Mouse (Mus musculus) cerebellum, adult 11 months (tissue): Measurements from ENCODE around the gene Eif2ak1.

Source experiments
- DNase-seq: peaks from one replicate; pipeline ENCODE4 v3.0.0; 2022

Gene Eif2ak1

DNA sequence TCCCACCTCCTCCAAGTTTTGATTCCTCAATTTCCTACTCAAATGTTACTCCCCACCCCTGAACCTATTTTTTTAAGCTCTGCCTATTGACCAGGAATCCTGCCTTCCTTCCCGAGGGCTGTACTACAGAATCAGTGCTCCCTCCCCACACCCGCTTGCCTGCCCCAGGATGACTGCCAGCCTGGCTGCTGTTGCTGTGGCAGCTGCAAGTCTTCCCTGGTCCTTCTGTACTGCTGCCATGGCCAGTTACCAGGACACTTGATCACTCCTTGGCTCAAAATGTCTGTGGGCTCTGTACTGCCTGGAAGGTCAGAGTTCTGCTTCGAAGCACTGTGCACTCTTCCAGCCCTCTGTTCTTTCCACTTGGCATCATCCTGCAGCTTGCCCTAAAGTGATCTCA, 84.5 kb downstream of the Eif2ak1 start:
- DNase-seq, result no peak

DNA sequence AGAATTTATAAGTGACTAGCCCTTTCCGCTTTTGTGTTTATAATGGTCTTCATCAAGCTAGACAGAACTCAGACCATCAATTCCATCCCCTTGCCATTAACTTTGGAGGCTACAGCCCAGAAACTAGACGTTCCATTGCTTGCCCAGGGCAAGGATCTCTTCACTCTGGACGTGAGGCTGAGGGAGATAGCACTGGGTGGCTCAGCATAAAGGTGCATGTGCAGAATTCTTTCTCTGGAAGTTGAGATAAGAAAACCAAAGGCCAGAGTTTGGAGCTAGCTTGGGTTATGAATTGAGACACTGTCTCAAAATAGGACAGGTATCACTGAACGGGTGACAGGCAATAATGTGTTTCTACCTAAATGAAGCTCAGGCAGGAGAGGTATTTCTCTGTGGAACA, 86.2 kb downstream of the Eif2ak1 start:
- no peak for DNase-seq

DNA sequence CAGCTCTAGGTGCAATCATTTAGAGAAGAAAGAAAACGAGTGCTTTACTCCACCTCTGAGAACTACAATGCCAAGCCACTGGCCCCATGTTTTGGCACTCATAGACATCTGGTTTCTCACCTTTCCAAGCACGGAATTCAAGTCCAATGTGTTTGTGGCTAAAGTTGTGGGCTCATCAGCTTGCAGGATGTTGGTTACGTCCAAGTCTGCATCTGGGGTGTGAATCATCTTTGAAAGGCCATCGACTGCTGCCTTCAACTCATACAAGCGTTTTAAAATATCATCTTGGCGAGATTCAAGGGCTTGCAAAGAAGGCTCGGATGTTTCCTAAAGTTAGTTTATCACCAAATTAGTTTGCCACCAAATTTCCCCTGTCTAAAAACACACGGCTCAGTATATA, 88.8 kb downstream of the Eif2ak1 start:
- no peak for DNase-seq

DNA sequence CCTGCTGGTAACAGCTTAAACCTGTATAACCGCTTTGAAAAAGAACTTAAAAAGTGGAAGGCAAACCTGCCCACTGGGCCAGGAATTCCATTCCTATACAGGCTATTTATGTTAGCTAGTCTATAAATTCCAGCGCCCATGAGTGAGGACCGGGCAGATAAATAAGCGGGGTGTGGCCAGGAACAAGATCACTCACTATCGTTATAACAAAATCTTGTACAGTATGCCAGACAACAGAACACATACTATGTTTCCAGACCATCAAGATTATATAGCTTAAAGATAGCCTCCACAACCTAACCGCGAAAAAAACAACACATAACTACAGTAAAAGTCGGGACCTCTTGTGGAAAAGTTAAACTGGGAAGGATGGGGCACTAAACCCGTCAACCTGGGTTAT, 91.3 kb downstream of the Eif2ak1 start:
- DNase-seq, result no peak

DNA sequence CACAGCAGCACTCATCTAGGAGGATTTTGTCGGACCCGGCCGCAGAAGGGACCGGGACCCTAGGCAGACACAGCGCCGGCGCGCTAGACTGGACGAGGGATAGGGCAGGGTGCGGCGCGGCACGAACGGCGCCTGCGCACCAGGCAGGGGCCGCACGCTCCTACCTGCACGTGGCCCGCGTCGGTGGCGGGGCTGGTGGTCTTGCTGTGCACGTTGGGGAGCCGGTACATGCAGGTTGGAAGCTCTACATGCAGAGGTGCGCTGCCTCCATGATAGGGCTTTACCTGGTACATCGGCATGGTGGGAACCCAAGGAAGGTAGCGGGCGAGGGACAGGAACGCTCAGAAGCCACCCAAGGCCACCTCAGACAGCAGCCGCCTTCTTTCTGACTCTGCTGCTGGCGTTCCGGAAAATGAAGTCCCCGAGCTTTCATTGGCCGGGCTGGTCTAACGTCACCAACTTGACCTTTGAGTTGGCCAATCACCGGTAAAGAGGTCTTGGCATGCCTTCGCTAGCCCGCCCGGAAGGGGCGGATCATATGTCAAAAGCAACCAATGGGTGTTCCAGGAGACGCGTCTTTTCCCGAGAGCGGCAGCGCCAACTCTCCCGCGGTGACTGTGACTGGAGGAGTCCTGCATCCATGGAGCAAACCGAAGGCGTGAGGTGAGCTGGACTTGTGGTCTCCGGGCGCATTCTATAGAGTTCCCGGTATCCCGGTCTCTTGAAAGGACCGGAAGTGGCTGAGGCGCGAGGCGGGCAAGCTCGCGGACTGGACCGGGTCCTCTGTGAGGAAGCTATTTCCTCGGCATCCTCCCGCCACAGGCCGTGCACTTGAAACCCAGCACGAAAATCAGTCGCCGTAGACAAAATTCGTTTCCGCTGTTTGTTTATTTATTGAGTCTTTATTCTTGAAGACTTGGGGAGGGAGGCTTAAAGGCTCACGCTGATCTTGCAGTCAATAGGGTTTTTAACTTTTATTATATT, 92.1 kb downstream of the Eif2ak1 start, which contains the start of the genes Aimp2 and Pms2:
TSS of gene Aimp2 (minus strand) at position 431 of the 984 bp plus-strand sequence.
TSS of gene Pms2 (plus strand) at position 548 of the 984 bp plus-strand sequence.
- peak; percentile 94 for DNase-seq

DNA sequence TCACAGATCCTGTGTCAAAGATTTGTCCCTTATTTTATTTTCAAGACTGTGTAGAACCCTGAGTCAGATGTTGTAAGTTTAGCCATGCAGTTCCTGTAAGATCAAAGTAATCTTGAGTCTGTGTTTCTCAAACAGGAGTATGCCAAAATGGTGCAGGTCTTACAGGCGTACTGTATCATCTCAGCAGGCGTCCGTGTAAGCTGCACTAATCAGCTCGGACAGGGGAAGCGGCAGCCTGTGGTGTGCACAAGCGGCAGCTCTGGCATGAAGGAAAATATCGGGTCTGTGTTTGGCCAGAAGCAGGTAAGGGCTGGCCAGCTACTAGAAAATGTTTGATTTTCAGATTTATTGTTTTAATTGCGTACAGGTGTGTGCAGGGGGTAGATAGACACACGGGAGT, 98.6 kb downstream of the Eif2ak1 start:
- DNase-seq, result no peak

DNA sequence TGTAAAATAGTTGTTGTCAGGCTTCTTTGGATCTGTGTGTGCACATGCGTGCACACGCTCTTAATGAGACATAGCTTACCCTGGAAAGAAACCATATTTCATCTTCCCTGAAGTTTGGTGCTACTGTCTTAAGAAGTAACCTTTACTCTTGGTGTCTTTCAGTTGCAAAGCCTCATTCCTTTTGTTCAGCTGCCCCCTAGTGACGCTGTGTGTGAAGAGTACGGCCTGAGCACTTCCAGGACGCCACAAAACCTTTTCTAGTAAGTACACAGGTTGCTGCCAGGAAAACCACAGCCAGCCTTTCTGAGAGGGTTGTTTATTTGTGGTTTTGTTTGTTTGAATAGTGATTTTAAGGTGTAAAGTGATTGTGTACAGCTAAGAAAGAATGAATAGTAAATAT, 99.8 kb downstream of the Eif2ak1 start:
- DNase-seq, result no peak

DNA sequence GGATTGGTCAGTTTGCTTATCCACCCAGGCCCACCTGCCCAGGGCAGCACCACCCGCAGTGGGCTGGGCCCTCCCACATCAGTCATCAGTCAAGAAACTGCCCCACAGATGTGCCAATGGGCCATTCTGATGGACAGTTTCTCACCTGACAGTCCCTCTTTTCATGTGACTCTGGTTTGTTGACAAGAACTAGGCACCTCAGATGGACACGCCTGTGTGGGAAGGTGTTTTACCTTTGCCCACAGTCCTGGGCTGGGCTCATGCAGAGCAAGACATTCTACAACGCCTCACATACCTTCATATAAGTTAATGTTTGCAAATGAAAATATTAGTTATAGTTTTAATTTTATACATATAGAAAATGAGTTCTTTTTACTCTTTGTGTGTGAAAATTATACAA, 100.5 kb downstream of the Eif2ak1 start:
- DNase-seq, result no peak

DNA sequence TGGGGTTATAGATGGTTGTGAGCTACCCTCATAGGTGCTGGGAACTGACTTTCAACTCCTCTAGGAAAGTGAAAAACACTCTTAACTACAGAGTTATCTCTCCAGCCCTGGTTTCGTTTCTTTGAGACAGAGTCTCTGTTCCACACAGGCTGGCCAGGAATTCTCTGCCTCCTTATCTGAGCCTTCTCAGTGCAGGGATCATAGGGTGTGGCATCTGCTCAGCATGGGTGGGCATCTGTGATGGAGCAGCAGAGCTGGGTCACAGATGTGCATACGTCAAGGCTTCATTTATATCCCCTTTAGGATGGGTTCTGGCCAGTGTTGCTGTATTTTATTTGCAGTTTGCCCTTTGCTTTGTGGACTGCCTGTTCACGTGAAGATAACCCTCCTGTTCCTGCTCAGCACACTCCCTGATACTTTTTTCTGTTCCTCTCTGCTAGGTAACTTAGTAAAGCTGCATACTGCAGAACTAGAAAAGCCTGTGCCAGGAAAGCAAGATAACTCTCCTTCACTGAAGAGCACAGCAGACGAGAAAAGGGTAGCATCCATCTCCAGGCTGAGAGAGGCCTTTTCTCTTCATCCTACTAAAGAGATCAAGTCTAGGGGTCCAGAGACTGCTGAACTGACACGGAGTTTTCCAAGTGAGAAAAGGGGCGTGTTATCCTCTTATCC, 107.3 kb downstream of the Eif2ak1 start:
- DNase-seq, result no peak

DNA sequence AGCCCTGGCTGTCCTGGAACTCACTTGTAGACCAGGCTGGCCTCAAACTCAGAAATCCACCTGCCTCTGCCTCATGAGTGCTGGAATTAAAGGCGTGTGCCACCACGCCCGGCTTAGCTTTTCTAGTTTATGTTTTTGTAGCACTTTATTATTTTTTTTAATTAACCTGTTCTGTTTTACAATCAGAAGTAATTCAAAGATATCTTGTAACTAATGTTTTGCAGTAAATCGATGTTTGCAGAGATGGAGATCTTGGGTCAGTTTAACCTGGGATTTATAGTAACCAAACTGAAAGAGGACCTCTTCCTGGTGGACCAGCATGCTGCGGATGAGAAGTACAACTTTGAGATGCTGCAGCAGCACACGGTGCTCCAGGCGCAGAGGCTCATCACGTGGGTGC, 110.3 kb downstream of the Eif2ak1 start, which contains the start of gene Gm42421:
TSS of gene Gm42421 (plus strand) at position 301 of the 400 bp plus-strand sequence.
- no peak for DNase-seq

DNA sequence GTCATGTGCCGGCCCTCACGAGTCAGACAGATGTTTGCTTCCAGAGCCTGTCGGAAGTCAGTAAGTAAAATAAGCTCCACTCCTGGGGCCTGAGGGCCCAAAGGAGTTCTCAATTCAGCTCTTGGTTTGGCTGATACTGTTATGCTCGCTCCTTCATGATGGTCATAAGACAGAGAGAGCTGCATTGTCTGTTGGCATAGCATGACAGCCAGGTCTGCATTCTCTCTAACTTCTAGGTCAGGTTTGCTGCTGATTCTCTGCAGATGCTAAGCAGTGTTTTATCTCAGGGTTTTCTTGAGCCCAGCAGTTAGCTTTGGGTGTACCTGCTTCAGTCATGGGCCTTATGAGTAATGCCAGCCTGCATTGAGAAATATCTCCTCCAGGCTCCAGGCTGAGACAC, 111.7 kb downstream of the Eif2ak1 start:
- DNase-seq, result no peak

DNA sequence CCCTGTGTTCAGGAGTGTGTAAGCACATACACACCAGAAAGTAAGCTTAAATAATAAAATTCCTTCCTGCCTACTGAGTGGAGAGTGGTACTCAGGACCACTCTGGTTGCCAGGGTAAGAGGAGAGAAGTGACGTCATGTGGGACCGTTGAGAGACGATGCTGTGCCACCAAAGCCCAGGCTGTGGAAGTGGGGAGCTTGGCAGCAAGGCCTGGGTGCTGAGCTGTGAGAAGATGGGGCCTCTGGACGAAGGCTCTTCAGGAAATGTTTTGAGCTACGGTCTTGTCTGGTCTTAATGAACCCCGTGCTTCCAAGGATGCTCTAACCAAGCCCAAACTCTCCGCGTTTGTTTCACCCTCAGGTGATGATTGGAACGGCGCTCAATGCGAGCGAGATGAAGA, 113.1 kb downstream of the Eif2ak1 start:
- DNase-seq, result no peak

DNA sequence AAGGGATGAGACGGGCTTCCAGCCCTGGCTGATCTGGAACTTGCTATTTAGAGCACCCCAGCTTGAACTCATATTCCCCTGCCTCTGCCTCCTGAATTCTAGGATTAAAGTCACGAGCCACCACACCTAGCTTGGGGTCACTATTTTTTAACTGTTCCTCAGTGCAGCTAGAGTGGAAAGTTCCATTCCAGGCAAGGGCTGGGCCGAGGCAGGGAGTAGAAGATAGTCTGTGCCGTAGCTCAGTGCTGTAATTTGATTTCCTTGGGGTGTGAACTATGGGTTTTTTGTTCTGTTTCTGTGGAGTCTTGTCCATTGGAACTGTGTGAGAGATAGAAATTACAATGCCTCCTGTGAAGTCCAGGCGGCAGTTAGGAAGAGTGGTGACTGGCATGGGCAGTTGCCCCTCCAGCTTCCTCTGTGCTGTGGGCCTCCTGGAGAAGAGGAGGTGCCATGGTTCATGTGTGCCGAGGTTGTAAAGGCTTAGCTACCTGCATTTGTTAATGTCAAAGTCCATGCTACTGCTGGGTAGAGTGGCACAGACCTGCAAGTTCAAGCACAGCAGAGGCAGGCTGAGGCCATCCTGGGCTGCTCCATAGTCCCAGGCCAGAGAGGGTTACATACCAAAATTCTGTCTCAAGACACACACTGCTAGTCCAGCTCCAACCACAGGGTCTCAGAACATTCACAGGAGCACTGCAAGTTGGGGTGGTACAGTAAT, 114.4 kb downstream of the Eif2ak1 start:
- DNase-seq, result no peak

DNA sequence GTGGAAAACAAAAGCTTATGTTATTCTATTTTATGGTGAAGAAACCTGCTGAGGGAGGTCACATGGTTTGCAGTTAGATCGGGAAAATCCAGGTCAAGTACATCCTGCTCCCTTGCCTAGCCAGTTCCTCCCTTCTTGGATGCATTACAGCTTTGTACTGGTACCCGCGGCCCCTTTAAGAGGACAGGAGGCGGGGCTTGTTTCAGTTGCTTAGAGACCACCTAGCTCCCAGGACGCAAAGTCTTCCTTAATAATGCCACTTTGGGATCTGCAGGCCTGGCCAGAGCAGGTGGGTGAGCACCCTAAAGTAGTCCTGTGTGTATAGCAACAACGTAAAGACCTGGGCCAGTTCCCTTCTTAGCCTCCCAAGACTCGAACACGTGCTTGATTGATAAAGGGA, 115.2 kb downstream of the Eif2ak1 start, which contains the start of gene Rsph10b:
TSS of gene Rsph10b (plus strand) at position 205 of the 400 bp plus-strand sequence.
- DNase-seq, result no peak

DNA sequence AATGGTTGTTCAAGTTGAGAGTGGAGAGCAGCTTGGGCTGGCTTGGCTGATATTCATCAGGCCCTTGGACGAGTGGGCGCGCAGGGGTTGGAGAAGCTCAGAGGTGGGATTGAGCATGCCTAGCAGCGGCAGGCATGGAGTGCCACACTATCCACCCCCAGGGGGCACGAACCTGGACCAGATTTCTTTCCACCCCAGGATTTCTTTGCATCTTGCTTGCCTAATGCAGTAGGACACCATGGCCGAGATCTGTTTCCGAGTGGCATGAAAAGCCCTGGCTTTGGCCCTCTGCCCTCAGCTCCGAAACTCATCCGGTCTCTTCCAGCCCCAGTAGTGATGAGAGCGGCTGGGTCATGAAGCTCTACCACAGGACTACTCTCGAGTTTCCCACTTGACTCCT, 115.8 kb downstream of the Eif2ak1 start:
- no peak for DNase-seq

DNA sequence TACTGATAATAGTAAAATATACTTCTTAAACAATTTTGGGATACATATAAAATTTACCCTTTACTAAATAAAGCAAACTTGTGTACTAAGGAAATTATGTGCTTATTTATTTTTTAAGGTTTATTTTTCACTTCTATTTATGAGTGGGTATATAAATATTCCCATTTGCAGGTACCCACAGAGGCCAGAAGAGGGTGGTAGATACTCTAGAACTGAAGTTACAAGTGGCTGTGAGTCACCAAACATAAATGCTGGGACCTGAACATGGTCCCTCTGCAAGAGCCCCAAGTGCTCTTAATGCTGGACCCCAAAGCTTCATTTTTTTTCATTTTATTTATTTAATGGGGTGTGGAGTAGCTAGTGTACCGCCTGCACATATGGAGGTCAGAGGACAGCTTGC, 116.3 kb downstream of the Eif2ak1 start:
- no peak for DNase-seq

DNA sequence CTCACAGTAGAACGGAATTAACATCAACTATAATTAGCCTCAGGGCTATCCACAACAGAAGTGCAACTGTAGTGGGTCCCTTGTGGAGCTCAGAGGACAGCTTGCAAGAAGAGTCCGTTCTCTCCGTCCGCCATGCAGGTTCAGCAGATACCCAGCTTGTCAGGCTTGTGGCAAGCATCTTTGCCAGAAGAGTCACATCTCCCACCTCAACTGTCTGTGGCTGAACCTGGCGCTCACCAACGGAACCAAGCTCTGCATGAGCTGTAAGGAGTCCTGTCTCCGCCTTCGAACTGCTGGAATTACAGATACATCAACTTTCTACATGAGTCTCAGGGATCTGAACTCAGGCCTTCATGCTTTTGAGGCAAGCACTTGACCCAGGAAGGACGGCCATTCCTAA, 118.6 kb downstream of the Eif2ak1 start:
- DNase-seq, result no peak

DNA sequence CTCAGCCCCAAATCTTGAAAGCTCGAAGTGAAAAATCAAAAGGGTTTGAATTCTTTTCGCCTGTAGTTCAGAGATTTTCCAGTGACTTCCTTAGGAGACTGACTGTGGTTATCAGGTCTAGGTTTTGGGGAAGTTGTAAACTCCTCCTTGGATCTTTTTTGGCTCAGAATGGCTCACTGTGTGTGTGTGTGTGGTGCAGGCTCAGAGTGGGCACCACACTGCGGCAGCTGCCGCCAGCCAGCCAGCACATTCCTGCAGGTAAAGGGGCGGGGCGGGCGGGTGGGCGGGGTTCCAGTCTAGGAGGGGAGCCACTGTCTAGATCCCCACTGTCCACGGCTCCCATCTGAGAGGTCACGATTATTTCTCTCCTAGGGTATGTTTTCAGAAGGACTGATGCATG, 124.0 kb downstream of the Eif2ak1 start:
- DNase-seq, result no peak

DNA sequence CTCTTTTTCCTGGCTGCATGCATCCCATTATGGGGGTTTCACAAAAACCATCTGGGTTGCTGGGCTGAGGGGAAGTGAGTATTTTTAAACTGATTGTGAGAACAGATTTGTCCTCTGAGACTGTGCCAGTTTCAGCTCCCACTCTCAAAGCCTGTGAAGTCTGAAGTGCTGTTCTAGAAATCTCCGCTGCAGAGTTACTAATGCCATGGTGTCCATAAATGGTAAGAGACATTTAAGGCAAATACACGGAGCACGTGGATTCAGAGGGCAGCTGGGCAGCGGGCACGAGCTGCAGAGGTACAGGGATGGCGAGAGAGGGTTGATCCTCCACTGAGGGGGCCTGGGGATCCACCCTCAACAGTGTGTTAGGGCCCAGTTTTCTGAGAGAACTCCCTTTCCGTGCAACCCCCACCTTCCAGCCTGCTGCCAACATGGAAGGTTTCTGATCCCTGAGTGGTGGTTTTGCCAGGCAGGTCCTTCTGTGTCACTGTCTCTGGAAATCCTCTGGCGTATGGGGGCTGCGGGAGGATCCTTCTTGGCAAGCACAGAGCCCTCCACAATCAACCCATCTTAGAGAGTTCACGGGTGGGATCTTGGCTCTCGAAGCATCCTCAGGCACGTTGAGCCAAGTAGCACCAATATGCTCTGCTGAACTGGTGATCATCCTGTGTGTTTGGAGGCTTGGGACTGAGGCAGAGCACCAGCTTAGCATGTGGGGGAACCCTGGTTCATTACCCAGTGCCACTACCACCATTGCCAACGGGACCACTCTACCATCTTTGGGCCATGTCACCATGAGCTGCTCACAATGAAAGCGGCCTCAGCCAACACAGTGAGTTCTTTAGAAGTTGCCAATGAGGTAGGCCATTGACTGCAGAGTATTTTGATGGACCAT, 125.9 kb downstream of the Eif2ak1 start:
- DNase-seq, result no peak

DNA sequence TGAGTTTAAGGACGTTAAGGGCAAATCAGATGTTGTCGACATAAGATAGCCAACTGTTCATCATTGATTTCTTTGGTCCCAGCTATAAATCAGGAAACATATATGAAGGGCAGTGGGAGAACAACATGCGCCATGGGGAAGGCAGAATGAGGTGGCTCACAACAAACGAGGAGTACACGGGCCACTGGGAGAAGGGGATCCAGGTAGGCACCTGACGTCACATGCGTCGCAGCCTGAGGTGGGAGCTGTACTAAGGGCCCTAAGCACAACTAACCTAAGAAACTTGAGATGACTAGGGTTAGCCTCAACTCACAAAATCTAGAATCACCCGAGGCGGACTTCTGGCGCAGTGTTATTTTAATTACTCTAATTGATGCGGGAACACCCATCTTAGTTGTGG, 130.8 kb downstream of the Eif2ak1 start:
- DNase-seq, result no peak

DNA sequence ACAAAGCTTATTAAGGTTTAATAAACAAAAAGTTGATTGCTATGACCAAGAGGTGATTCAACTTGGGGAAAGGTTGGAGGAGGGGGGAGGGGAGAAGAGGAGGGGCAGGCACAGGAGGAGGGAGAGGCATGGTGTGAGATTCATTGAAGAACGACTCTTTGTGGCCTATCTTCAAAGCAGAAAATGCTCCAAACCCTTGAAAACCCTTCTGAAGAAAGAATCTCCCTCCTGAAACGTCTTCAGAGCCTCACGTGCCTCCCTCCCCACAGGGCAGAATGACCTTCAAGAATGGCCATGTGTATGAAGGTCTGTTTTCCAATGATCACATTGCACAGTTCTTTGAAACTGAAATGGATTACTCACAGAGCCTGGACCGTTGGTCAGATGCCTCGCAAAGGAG, 132.4 kb downstream of the Eif2ak1 start:
- DNase-seq, result no peak
